Mouse (Mus musculus): Measurements from ENCODE around the gene Sec14l2.
"Not testable (repeated sequence)": the region's sequence is repeated elsewhere in the genome, so short reads cannot be mapped to it uniquely, and the experiment has no call there.

GRCm38 (mm10) chr11:4114541-4114940 is 8.7 kb downstream of the Sec14l2 start:
- not testable (repeated sequence) for TF ChIP-seq CTCF (IDR thresholded peaks at IDR 0.05; ENCODE audit: insufficient read depth, low read length); POLR2A (IDR thresholded peaks at IDR 0.05; ENCODE audit: borderline replicate concordance, extremely low read depth, low read depth, low read length)
